Mouse (Mus musculus) neural tube, embryonic 10.5 days (tissue): ENCODE measurements around the gene Gm2974.
"Not testable (repeated sequence)": the region's sequence is repeated elsewhere in the genome, so short reads cannot be mapped to it uniquely, and the experiment has no call there.

Experiments
- DNase-seq: peaks from one replicate; pipeline ENCODE4 v3.0.0-alpha.2; 2017; ENCODE audit warnings: low spot score; ENCODE audit errors: extremely low spot score

Gene Gm2974

DNA sequence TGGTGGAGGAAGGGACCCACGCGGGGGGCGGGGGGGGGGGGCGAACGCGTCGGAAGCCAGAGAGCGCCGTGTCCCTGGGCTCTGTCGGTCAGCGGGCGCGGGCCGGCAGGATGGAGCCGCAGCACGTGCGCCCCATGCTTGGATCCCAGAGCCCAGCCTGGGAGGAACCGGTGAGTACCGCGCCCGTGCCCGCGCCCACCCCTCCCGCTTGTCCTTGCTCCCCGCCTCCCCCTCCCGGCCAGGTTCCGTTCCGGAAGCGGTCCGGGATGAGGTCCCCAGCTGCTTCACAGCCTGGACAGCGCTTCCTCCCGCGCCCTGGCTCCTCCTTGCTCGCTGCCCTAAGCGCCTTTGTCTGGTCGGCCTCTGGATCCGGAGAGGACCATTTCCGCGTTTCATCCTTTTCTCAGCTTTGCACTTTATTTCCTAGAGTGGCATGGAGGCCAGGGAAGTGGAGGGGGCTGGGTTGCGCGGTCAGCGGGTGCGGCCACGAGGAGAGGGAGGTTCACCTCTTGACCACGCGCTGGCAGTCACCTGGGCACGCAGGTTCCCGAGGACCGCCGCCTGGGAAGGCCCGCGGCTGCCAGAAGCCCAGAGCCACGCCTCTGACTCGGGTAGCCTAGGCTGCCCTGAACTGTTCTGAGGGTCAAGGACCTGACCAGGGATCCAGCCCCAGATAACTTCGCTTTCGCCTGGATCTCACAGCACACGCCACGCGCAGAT lies at the start of gene Gm2974:
TSS of gene Gm2974 (plus strand) at position 86 of the 720 bp plus-strand sequence.
- peak; percentile 13 for DNase-seq

GRCm38 (mm10) chr14:4141646-4142045 lies 40.7 kb upstream of the Gm2974 start:
- DNase-seq: peak; percentile 0

DNA sequence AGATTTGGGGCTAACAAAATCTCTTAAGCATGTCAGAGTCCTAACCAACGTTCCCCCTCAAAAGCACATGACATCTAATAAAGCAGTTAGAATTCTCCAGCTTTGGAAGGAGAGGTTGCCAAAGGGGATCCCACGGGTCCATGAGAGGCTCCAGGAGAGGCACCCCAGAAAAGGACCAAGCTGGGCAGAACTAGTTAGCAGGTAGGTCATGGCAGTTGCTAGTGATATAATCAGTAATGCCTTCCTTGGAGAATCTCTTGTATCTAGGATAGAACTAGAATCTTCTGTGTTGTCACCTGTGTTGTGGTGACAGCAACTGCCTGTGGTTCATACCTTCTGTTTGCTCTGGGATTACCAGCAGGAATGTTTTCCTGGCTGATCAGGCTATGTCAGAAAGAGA lies 17.6 kb upstream of the Gm2974 start, which contains the start of gene Gm3127:
TSS of gene Gm3127 (plus strand) at position 301 of the 400 bp plus-strand sequence.
- not testable (repeated sequence) for DNase-seq

GRCm38 (mm10) chr14:4182030-4182429 lies 346 bp upstream of the Gm2974 start:
- DNase-seq: peak; percentile 10

GRCm38 (mm10) chr14:4183375-4183774 lies 999 bp downstream of the Gm2974 start:
- DNase-seq: not testable (repeated sequence)

DNA sequence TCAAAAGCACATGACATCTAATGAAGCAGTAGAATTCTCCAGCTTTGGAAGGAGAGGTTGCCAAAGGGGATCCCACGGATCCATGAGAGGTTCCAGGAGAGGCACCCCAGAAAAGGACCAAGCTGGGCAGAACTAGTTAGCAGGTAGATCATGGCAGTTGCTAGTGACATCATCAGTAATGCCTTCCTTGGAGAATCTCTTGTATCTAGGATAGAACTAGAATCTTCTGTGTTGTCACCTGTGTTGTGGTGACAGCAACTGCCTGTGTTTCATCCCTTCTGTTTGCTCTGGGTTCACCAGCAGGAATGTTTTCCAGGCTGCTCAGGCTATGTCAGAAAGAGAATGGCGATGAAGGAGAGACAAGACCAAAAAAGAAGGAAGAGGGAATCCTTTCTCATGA lies 67.0 kb downstream of the Gm2974 start, which contains the start of gene Gm3138:
TSS of gene Gm3138 (plus strand) at position 301 of the 400 bp plus-strand sequence.
- DNase-seq: not testable (repeated sequence)
